Mouse (Mus musculus): Measurements from ENCODE around the gene Svop.

DNA sequence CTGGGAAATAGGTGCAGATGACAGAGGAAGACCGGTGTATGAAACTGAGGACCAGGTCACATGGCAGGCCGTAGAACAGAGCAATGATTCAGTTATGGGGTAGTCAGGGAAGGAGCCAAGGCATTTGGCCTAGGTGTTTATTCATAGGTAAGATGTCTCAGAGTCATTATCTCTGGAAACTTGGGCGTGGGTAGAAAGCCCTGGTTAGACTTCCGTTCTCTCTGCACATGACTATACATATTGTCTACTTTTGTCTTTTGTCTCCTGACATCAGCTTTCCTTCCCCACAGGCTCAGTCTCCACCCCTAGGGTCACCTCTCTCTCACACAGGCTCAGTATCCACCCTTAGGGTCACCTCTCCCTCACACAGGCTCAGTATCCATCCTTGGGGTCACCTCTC lies 47.6 kb downstream of the Svop start:
- no peak for TF ChIP-seq CTCF (IDR thresholded peaks at IDR 0.05; ENCODE audit: borderline replicate concordance, insufficient read depth, low read length)
- no peak for TF ChIP-seq POLR2A (IDR thresholded peaks at IDR 0.05; ENCODE audit: low read depth, low read length)

Data from embryonic fibroblast, embryonic 13.5 days (primary cell).